Mouse (Mus musculus): ENCODE results near the gene Acacb.

Acacb gene

DNA sequence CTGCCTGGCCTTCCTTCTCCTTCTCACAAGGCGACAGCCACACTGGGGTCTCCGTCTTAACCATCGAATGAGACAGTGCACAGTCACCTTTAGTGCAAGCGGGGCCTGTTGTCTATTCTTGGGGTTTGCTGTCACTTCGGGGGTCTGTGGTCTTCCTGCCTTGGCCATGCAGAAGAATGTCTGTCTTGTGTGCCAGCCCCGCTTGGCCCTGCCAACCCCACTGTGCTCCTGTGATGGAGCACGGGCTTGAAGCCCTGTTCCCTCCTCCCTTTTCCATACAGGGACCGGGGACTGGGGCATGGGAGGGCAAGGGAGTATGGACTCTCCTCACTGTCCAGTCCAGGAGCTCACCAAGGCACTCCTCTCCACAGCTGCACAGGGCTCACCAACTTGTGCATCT, 118.5 kb downstream of the Acacb start:
- no peak for DNase-seq (ENCODE audit: low spot score in 2 of 2)

DNA sequence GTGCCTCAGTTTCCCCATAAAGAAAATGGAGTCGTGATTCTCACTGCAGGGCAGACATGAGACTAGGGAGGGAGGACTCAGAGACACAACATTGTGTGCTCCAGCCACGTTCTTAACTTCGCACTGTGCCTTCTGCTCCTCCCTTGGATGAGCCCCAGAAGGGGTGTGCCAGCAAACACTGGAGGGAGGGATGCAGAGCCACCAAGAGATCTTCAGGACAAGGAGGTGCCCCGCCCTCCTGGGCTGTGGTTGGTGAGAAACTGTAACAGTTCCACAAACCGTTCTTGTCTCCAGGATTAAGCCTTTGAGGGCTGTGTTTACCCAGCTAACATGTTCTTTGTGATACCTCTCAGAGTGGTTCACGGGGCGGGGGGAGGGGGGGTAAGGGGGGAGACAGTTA, 122.3 kb downstream of the Acacb start:
- peak in 1 of 2 experiments; percentile 25 for DNase-seq (ENCODE audit: low spot score in 2 of 2)

DNA sequence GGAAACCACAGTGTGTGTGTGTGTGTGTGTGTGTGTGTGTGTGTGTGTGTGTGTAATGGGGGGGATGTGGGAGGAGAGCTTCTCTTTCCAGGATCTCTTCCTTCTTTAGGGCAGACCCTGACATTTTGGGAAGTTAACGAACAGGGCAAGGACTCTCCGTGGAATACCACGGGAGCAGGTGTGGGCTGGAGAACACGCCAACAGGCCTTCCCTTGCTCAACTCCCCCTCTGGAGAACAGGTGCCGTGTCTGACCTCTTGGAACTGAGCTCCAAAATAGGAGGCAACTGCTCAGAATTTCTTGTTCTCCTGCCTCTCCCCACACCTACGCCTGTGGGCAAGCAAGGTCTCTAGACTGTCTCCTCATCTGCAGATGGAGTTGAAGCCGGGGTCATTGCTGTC, 123.2 kb downstream of the Acacb start:
- DNase-seq (ENCODE audit: low spot score in 2 of 2) = no peak

DNA sequence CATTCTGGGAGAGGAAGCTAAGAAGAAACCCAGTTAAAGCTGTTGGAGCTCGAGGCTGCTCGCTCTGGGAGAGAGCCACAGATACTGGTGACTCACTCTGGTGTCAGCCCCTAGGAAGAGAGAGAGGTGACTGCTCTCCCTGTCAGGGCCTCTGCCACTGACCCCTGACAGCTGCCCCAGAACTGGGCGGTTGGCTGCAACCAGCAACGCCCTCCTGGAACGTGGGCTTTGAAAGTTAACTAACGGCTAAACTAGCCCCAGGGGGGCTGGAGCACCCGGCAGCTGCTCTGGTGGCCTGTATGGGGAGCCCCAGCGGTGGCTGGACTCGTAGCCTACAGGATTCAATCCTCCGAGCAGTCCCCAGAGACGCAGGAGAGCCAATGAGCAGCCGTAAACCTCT, 123.6 kb downstream of the Acacb start:
- DNase-seq (ENCODE audit: low spot score in 2 of 2) = no peak

DNA sequence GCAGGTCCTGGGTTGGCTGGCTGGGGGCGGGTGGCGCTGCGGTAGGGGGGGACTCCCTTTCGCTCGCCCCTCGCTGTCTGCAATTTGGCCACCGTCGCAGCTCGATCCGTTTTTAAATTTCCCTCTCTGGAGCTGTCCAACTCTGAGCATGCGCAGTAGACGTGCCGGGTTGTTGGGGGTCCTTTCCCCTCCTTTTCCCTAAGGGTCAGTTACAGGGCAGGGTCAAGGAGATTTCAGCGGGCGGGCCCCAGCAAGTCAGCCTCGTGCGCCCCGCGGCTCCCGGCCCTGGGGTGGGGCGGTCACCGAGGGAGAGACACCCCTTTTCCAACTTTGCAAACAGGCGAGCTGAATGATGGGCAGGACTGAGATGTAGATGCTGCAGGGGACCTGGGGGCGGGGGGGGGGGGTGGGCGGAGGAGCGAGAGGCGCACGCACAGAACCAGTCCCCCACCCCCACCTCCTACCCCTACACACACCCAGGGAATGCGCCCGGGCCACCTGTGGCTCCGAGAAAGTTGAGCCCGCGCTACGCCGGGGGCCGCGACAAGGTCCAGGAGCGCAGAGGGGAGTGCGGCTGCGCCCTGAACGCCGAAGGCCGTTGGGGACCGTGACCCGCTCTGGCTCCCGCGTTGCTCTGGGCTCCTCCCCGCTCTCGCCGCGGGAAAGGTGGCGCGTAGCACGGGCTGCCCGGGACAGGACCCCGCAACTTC, 127.5 kb downstream of the Acacb start, which contains the start of gene Foxn4:
Foxn4 (minus strand) TSS at position 115 of the 710 bp plus-strand sequence.
- DNase-seq (ENCODE audit: low spot score in 2 of 2) = no peak

DNA sequence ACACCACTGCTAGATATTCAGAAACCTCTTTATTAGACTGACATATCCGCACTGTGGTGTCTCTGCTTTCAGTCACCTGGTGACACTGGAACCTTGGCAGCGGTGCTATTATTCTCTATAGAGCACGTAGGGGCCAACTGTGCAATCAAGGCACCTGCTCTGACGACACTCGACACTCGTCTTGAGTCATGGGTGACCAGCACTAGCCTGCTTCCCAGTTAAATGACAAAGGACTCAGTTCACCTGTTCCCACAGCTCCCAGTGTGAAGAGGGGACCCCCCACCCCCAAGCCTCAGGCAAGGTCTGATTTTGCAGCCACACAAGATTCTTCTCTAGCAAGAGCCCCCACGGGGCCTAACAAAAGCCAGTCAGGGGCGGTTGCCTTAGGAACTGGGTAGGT, 129.0 kb downstream of the Acacb start:
- DNase-seq (ENCODE audit: low spot score in 2 of 2) = no peak

DNA sequence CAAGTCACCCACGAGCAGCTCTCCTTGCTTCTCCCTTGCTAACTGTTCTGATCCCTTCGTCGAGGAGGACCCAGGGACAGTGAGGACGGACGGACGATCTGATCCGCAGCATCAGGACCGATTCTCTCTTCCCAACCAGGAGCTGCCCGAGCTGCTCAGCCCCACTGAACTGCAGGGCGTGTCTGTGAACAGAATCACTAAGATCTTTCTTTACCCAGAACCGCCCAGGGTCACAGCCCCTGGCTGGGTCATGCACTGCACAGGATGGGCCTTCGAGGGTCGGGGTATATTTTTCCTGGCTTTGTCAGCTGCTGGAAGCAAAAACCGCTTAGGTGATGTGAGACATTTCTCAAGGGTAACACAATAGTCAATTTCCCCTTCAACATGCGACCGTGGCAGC, 129.7 kb downstream of the Acacb start:
- DNase-seq (ENCODE audit: low spot score in 2 of 2) = no peak

DNA sequence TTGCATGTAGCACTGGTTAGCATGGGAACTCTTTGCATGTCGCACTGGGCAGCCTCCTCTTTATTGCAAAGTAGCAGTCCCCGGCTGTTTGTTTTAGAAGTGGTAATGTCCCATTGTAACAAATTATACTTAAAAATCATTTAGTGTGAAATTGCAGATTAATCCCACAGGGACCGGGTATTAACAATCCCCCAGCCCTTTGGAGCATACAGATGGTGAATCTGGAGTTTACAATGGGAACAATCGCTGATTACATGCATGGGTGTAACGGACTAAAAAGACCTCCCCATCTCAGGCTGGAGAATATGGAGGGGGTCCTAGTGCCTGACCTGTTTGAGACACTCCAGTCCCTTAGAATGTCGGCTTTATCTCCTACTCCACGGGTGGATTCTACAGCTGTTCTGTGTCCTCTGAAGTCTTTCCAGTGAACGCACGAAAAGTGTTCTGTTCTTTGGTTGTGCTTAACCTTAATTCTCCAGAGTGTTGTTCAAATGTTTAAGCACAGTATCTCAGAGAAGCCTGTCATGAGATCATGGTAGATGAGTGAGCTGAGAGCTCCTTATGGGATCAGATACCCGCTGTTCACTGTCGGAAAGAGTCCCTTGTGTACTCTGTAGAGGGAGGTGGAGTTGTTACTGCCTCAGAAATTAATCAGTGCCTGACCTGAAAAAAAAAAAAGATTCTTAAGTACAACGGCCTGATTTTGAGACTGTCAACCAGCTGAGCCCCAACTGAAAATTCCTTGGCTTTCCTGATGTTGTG, 133.2 kb downstream of the Acacb start:
- DNase-seq (ENCODE audit: low spot score in 2 of 2) = no peak

DNA sequence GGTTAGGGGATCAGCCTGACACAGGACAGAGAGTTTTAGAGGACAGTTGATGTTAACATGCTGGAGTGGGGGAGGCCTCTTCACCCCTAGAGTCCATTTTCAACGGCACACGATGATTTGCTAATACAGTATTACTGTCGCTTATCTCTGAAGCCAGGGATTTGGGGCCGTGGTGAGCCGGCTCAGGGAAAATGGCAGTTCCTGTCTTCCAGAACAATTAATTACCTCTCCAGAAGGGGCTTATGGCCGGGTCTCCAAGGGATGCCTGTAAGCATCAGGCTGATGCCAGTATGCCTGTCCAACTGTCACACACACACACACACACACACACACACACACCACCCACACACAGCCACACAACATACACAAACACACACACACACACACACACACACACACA, 136.0 kb downstream of the Acacb start:
- no peak for DNase-seq (ENCODE audit: low spot score in 2 of 2)

DNA sequence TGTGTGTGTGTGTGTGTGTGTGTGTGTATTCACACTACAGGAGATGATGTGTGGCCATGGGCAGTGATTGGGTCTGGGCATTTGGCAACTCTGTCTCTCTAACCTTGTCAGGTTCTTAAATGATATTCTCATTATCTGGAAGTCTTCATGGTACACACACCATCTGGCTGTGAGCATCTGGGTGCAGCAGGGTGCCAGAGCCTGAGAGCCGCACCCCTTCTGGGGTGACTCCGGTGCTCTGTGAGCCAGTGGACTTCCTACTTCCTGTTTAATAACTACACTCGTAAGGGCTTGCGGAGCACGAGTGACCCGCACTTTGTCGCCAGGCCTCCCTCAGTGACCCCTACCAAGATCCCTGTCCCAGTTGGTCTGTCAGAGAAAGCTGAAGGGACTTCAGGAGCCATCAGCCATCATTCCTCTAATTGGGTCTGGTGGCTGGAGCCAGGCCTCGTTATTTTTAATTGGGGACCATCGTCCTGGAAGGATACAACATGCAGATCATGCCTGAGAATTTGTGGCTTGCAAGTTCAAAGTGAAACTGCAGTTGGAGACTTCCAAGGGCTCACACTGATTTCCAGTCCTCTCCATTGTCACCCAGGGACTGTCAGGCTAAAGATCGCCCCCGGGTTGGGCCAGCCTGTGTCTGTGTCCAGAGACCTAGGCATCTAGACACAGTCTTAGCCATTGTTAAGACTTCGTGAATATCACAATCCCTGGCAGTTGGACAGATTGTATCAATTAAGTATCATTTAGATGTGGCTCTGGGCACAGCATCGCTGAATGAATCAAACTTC, 138.5 kb downstream of the Acacb start:
- DNase-seq (ENCODE audit: low spot score in 2 of 2) = peak in 1 of 2 experiments; percentile 32

DNA sequence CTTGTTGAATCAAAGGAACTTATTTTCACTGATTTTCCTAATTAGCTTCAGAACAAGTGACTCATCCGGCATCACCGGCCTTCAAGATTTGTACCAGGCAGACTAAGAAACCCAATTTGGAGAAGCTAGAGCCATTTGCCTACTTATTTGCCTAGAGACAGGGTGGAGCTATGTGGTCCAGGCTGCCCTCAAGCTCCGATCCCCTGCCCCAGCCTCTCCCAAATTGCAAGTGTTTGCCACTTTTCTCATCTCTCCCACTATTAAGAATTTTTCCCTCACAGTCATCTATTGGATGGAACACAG, 139.0 kb downstream of the Acacb start:
- DNase-seq (ENCODE audit: low spot score in 2 of 2) = no peak

DNA sequence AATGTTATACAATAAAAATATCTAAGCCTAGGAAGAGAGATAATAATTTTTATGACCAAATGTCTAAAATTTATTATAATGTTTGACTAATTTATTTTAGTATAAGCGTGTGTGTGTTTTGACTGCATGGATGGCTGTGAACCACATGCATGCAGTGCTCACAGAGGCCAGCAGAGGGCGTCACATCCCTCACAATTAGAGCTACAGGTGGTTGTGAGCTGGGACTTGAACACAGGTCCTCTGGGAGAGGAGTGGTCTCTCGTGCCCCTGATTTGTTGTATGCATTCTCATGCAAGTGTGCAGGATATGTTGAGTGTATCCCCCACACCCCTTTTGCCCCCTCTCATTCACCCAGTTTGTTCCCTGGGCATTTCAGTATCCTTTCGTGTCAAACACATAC, 139.8 kb downstream of the Acacb start:
- no peak for DNase-seq (ENCODE audit: low spot score in 2 of 2)

DNA sequence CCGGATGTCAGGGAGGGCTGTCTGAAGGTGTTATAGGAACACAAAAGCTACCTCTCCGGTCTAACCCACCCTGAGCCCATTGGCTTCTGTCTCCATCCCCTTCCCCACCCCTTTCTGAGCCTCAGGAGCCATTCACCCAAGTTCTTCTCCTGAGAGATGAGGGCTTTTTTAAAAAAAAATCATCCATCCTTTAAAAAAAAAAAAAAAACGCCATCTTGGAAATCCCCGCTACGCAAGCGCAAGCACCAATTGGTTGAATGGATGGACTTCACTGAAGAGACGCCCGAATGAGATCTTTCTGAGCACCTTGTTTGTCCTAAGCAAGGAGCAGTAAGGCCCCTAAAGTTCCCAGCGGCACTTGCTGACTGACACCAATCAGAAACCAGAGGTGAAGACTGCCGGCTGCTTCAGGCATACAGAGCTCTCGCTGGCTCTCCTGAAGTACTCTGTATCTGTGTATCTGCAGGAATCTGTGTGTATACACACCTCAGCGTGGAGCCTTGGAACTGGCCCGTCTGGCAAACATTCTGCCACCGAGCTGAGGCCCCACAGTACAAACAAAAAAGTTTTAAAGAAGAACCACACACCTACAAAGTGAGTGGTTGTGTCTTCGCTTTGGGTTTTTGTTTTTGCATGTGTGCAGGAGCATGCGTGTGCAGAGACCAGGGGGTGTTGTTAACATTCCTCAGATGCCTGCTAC, 140.7 kb downstream of the Acacb start:
- no peak for DNase-seq (ENCODE audit: low spot score in 2 of 2)

DNA sequence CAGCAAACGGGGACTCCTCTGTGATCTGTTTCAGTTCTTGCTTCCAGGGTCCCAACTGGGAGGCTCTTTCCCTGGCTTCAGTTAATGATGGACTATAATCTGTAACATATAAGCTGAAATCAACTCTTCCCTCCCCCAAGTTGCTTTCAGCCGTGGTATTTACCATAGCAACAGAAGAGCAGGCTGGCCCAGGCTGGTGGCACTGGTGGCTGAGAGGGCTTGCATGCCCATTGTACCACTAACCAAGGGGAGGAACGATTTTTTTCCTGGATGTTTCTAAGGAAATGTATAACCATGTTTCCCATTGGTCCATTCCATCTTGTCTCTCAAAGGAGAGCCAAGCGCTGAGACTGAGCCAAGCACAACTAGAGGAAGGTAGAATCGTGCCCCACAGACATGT, 142.1 kb downstream of the Acacb start:
- DNase-seq (ENCODE audit: low spot score in 2 of 2) = no peak

DNA sequence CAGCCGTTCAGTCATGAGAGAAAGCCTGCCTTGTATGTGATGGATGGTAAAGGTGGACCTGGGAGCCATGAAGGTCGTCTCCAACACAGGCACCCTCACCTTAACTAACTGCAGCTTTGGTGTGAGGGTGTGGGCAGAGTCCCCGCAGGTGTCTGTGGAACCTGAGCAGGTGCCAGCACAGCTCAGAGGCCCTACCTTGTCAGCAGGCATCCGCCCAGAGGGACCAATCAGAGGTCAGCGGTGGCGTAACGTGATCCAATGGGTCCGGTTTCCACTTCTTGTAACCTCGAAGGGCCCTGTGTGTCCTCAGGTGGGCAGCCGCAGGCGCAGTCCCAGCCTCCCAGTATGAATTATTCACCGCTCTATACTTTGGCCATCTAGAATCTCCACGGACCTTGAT, 142.5 kb downstream of the Acacb start, which contains the start of gene Myo1h:
Myo1h (plus strand) TSS at position 293 of the 400 bp plus-strand sequence.
- no peak for DNase-seq (ENCODE audit: low spot score in 2 of 2)

DNA sequence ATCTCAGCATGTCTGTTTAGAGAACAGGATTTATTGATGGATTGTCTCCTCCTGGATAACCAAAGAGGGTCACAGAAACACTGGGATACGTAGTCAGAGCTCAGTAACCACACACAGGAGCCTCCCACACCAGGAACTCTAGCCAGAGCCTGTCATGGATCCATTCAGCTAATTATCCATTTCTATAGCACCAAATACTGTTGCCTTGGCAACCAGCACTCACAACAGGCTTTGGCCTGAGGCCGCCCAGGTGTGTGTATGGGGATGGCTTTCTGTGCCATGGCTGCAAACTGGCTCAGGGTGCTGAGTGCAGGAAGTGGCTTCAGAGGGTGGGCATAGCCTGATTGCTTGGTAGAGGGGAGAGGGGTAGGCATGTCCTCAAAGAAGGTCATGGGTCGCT, 143.7 kb downstream of the Acacb start:
- DNase-seq (ENCODE audit: low spot score in 2 of 2) = no peak

DNA sequence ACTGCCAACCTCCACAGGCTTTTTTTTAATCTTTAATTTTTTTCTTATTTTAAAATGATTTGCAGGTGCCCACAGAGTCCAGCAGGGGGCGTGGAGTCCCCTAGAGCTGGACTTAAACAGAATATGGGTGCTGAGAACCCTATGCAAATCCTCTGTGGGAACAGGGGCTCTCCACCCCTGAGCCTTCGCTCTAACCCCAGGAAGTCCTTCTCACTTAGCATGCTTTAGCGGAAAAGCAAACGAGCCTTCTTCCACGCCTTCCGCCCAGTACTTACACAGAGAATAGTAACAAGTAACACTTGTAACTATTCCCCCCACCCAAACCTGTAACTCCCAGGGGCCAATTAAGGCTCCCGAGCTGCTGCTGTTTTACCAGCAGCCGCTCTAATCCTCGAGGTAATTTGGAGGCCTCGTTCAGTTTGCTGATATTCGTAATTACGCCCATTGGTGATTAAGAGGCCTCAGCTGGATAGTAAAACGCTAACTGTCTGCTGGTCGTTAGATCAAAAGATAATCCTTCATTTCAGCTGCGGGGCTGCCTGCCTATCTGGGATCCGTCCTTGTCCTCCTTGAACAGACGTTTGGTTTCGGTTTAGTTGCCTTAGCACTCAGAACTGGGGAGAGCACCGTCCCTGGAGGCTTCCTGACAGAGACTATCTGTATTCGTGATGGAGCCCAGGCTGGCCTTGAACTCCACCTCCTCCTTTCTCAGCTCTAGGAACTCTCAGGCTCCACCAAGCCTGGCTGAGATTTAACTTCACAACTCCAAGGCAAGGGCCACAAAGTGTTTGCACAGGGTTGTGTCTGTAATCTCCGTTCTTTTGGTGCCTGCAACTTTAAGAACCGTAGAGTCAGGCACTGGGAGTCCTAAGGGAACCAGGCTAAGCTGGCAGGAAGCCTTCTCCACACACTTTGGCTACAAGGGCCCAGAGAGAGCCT, 150.6 kb downstream of the Acacb start:
- DNase-seq (ENCODE audit: low spot score in 2 of 2) = no peak

DNA sequence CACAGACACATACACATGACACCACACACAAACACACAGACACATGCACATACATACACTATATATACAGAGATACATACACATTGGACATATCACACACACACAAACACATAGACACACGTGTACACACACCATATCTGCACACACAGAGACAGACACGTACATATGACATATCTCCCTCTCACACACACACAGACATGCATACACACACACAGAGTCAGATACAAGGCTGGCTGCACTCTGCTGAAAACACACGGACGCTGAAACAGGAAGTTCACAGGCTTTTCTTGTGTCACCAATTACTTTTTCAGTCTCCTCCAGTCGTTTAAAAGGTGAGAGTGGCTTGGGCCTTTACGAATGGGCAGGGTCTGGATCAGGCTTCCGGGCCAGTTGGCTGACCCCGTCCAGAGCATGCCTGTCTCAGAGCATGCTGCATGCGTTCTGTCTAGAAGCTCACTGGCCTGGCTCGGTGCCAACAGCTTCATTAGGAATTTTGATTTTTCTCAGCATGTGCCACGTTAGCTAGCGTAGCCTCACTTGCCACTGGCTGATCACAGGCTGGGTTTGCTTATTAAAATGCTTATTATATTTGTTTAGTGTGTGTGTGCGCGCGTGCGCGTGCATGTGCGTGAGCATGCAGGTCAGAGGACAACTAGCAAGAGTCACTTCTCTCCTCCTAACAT, 152.0 kb downstream of the Acacb start:
- no peak for DNase-seq (ENCODE audit: low spot score in 2 of 2)

DNA sequence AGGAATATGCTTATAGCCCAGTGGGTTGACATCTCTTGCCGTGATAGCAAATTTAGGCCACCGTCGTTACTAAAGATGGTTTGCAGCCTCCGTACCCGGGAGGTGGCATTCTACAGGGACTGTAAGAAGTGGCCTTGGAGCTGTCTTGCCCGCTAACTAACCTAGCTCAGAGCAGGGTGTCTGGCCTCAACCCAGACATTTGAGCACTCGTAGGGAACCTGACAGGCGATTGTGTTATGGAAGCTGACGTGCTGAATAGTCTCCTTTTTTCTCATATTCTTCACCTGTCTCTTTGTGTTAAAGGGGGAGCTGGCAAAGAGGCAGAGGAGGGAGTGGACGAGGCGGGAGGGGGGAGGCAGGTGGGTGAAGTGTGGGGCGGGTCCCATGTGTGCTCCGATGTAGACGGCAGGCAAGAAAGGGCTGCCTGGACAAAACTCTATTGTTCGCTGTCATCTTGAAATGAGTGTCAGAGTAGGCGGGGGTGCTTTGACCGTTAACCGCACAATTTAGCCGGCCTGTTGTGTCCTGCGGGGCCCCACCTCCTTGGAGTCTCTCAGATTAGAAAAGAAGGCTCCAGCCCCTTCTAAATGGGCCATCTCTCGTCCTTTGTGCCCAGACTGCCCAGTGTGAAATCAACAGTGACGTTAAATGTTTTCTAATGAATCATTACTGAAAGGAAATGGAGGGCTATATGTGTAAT, 153.0 kb downstream of the Acacb start:
- no peak for DNase-seq (ENCODE audit: low spot score in 2 of 2)

Data from frontal cortex, postnatal 10 days (tissue).